Mouse (Mus musculus) layer of hippocampus, adult 8-10 months (tissue): ENCODE data around the gene Gm4881. TPM values are rescaled to one million over a fixed set of nuclear protein-coding genes. Genes with fewer than 3 reads are reported as not detected.
A peak's percentile ranks its signal among the peaks of the same experiment; 100 is the strongest.

Experiments
- DNase-seq, 2 experiments: peaks; one replicate each; pipeline ENCODE4 v3.0.0; 2022; ENCODE audit warnings: low spot score in 2 of 2
- total RNA-seq, 4 experiments: library from RNA; stranded (reverse); gene quantifications; 2 replicates each; pipeline ENCODE4 v1.2.4; 2022

Gm4881 gene
- total RNA-seq: not detected

DNA sequence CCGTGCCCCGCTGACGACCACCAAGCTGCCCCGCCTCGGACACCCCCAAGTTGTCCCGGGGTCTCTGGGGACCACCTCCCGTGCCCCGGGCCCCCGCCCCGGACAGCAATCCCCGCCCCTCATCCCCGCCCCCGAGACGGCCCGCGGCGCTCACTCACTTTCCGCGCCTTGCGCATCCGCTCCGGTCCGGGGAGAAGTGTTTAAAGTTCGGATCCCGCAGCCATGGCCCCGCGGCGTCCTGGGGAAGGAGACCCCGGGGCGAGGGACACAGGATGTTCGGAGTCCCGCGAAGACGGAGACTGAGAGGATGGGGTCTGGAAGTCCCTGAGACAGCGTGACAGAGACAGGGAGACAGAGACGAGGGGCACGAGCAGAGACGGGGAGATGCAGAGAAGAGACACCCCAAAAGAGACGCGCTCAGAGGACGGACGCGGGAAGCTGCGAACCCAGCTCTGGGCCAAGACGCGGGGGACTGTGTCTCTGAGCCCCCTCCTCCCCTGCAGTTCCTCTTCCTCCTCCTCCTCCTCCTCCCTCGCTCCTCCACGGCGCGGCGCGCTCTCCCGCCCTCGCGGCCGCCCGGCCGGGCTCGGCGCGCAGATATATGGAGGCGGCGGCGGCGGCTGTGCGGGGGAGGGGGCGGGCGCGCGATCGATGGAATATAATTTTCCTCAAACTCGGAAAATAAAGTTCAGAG is at the start of gene Gm4881:
Gene Gm4881, minus strand, starts transcription at position 238 of the 694 bp plus-strand sequence.
- DNase-seq: no peak

DNA sequence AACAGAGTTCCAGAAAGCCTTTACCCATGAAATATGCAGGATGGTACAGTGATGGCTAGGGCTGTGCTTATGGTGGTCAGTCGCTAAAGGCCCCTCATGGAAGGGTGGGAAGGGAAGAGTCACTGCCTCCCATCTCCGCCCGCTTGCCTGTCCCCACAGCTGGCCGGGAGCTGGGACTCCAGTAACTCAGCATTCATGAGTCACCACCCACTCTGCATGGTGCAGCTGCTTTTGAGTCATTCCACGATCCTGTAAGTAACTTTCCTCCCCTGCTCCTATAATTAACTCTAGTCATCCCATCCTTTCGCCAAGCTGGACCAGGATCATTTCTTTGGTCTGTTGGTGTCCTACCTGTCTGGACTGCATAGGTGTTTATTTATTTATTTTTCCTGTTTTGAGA is 48.8 kb upstream of the Gm4881 start:
- no peak for DNase-seq

DNA sequence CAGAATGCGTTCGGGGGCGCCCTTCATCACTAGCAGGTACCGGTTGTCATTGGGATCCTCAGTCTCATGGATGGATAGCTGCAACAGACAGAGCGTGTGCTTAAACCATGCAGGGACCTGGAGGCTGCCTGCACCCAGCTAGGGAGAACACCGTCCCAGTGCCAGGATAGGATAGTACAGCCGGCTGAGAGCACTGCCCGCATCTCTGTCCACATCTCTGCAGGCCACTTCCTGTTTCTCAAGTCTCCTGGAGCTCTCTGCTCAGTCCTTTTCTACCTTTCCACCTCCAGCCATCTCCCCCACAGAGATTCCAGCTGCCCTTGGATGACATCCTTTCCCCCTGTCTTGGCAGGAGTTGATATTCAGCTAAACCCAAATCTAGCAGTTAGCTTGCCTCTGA is 46.2 kb upstream of the Gm4881 start:
- DNase-seq: no peak

DNA sequence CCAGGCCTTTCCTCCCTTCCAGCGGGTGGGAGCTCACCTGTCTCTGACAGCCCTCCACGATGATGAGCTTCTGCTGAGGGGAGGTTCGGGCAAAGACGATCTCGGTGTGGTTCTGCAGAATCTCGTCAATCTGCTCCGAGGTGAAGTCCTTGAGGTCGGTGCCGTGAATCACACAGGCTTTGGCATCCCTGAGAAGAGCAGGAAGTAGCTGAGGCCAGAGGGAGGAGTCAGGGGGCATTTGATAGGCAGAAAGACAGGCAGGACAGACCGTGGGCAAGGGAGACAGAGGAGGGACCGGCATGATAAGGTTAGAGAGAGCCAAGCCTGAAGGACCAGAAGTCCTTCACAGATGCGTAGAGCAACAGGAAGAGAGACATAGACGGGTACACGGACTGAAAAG is 43.6 kb upstream of the Gm4881 start:
- DNase-seq: no peak

DNA sequence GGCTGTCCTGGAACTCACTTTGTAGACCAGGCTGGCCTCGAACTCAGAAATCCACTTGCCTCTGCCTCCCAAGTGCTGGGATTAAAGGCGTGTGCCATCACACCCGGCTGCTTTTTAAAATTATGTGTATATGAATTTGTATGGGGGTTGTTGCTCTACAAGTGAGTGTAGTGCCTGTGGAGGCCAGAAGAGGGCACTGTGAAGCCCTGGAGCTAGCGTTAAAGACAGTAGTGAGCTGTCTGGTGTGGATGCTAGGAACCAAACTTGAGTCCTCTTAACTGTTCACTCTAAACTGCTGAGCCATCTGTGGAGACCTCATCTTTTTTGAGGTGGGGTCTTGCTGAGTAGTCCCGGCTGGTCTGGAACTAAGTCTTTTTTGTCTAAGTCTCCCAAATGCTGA is 41.5 kb upstream of the Gm4881 start:
- DNase-seq: no peak

DNA sequence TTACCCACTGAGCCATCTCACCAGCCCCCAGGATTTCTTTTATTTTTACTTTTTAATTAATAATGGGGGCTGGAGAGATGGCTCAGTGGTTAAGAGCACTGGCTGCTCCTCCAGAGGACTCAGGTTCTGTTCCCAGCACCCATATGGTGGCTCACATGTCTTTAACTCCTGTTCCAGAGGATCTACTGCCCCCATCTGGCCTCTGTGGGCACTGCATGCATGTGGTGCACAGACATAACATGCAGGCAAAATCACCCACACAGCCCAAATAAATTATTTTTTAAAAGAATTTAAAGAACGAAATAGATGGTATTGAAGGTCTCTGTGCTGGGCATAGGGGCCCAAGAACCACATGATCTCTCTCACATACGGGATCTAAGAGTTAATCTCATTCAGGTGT is 40.0 kb upstream of the Gm4881 start:
- DNase-seq: no peak

DNA sequence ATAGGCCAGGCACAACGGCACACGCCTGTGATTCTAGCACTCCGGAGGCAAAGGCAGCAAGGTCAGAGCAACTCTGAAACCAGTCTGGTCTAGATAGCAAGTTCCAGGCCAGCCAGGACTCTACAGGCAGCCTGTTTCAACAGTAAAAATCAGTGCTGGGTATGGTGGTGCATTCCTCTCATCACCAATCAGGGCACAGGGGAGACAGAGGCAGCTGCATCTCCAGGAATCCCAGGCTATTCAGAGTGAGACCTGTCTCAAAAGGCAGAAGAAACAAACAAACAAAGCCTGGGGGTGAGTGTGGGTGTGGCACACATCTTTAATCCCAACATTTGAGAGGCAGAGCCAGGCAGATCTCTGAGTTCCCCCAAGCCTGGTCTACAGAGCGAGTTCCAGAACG is 39.1 kb upstream of the Gm4881 start:
- DNase-seq: no peak

DNA sequence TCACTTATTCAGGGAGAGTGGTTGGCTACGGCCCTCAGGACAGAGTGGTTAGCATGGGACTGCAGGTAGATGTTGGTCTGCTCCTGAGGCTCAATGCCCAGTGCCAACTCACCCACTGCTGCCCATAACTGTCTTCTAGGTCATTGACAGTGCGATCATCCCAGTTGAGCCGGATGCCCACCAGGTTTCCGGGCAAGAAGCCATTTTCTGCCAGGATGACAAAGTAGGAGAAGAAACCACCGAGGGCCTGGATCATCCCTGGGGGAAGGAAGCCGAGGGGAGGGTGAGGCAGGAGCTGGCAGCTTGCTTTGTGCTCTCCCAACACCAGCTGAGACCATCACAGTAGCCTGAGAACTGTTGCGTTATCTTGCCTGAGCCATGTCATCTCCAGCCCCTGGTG is 36.1 kb upstream of the Gm4881 start:
- no peak for DNase-seq

DNA sequence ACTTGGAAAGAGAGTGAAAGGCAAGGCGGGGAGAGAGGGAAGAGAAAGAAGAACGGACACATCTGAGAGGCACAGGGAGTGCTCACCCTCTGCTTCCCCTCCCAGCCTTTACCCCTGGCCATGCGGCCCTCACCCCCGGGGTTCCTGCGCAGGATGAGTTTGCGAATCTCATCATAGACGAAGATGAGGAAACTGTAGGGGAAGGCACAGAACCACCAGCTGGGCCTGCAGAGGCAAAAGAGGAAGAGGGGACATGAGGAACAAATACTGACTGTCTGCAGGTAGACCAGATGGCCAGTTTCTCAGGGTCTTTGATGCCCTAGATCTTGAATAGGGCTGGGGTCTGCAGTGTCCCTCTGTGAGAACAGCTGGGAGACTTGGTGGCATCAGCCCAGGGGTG is 34.5 kb upstream of the Gm4881 start:
- no peak for DNase-seq

DNA sequence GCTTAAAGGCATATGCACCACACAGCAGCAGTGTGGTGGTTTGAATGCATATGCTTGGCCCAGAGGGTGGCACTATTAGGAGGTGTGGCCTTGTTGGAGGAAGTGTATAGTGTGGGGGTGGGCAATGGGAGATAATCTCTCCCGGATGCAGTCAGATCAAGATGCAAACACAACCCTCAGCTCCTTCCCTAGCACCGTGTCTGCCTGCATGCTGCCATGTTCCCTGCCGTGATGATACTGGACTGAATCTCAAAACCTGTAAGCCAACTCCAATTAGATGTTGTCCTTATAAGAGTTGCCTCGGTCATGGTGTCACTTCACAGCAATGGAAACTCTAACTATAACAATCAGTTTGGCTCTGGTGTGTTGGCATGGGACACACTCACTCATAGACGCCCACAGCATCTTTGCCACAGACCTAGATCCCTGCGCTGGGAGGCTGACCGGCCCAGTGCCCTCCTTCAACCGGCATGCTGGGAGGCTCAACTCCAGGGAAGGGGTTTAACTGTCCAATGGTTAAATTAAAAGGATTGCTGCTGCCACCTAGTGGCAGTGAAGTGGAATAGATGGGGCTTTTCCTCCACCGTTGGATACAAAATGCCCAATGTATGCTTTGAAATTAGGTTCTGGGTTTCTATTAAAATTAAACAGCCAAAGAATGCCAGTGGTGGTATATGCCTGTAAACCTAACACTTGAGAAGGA is 30.8 kb upstream of the Gm4881 start:
- DNase-seq: no peak

DNA sequence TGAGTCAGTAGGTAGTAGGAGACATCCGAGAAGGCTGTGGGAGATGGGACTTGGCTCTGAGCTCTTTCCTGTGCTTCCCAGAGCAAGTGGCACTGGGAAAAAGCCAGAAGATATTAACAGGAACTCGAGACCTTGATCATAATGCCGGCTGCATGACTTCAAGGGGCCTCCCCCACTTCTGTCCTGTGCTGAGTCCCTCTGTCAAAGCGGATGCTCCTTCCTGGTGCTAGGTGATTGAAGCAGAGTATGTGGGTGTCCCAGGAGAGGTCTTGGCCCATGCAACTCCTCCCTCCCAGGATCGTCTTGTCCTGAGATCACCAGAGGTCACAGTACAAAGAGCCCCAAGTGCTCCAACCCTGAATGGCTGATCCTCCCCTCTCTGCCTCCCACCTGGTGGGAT is 29.6 kb upstream of the Gm4881 start:
- DNase-seq: no peak

DNA sequence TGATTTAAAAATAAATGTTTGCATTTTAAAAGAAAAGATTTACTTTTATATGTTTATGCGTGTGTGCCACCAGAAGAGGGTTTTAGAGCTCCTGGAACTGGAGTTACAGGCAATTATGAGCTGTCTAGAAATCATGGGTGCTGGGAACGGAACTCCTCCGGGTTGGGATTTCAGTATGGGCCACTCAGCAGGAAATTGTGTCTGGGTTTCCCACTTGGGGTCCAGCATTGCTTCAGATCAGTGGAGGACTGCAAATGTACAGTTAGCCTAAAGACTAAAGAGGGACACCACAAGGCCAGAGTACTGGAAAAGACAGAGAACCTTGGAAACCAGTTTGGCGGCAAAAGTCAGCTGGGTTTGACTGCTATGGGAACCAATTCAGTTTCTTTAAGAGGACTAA is 28.9 kb upstream of the Gm4881 start:
- DNase-seq: no peak

DNA sequence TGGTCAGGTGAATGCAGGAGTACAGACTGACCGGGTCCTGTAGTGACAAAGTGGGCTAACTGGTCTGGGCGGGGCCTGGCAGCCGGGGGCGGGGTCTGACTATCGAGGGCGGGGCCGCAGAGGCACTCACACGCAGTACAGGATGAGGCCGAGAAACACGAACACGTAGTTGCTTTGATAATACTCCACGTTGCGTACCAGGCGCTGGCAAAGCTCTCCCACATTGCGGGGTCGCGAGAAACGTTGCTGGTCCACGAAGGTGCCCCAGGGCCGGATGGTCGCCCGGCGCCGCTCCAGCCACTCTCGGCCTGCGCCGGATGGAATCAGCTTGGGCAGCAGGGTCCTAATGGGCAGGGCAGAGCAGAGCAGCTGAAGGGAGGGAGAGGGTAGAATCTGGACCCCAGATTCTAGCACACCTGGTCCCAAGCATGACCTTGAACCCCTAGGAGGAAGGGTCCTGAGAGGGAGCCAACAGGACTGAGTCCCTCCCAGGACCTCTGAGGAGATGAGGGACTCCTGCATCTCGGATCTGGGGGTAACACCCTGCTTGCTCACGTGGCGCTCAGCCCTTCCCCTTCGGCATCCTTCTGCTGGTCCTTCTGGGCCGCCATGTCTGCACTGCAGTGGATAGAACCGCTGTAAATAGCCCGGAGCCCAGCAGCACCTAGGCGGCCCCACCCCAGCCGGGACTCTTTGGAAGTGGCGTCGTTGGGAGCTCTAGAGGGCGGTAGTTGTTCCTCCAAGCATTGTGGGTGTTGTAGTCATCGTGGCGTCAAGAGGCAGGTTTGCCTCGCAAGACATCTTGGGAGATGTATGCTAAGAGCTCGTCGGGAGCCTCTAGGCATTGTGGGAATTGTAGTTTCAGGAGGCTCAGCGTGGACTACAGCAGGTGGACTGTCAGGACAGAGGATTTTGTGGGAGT is 27.9 kb upstream of the Gm4881 start, which contains the start of gene Rabac1:
Gene Rabac1, minus strand, starts transcription at position 783 of the 922 bp plus-strand sequence.
- peak; percentile 93 to 96 for DNase-seq

DNA sequence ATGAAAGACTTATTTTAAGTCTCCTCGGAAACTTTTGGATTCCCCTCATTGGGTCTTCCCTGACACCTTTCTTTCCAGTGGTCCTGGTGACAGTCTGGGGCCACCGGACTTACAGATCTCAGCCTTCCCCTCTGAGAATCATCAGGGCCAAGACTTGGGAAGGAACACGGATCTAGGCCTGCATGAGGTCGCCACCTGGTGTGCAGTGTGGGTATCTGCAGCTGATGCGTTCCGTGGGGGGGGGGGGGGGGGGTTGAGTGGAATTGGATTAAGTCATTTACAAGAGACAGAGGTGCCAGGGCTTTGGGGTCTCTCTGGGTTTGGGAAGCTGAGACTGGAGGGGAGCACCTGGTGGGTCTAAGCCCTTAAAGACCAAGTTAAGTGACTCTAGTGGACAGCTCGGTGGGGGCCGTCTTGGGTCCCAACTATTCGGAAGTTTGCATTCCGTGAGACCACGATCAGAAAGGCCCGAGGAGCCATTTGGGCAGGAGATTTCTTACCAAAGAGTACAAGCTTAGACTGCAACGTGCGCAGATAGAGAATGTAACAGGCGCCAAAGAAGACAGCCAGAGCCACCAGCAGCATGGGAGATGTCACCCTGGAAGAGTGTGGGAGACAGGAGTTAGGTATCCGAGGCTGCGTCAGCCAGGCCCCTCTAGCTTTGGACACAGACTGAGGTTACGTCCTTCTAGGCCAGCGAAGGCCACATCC is 27.1 kb upstream of the Gm4881 start:
- no peak for DNase-seq

DNA sequence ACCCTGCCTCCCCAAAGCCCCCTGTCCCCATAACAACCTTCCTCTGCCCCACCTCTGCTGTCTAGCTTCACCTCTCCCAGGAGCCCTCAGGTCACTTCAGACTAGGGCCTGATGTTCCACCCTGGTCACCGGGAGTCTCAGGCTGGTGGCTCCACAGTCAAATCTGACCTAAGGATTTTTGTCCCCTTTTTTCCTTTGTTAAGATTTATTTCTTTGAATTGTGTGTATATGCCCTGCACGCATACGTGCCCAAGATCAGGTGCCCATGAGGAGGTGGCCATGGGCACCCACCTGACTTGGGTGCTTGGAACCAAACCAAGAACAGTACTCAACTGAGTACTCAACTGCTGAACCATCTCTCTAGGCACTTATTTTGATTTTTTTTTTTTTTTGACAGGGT is 26.0 kb upstream of the Gm4881 start:
- no peak for DNase-seq

DNA sequence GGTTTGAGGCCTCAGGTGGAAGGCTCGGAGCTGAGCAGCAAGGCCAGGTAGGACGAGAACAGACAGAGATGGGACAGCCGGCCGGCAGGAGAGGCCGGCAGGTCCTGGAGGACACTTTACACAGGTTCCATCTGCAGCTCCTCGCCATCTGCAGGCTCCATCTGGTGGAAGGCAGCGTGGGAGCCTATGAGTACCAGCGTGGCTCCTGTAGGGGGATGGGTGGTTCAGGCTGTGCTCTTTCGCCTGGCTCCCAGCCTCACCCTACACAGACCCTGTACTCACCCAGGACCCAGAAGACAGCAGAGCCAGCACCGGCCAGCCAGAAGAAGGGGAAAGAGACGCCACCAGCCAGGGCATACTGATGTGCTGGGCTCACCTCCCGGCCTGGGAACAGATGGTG is 25.5 kb upstream of the Gm4881 start:
- peak in 1 of 2 experiments; percentile 73 for DNase-seq

DNA sequence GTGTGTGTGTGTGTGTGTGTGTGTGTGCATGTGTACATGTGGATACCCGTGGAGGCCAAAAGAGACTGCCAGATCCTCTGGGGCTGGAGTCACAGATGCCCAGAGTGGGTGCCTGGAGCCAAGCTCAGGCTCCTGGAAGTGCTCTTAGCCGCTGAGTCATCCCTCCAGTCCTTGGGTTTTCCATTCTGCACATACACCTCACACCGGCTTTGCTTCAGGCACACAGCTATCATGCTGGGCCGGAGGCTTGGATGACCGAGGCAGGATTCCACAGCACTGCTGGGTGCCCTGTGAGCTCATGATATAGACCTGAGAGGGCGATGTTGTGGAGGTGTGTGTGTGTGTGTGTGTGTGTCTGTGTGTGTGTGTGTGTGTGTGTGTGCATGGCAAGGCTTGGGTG is 24.2 kb upstream of the Gm4881 start:
- no peak for DNase-seq

DNA sequence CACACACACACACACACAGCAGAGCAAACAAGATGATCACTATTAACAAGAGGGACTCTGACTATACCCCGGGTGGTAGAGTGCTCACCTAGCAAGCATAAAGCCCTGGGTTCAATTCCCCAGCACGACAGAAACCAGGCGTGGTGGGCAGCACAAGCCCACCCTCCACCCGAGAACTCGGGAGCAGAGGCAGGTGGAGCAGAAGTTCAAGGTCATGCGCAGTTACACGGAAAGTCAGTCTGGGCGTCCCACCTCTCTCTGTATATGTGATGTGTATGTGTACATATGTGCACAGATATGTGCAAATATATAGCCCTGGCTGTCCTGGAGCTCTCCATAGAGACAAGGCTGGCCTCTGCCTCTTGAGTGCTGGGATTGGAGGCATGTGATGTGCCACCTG is 23.7 kb upstream of the Gm4881 start:
- no peak for DNase-seq

DNA sequence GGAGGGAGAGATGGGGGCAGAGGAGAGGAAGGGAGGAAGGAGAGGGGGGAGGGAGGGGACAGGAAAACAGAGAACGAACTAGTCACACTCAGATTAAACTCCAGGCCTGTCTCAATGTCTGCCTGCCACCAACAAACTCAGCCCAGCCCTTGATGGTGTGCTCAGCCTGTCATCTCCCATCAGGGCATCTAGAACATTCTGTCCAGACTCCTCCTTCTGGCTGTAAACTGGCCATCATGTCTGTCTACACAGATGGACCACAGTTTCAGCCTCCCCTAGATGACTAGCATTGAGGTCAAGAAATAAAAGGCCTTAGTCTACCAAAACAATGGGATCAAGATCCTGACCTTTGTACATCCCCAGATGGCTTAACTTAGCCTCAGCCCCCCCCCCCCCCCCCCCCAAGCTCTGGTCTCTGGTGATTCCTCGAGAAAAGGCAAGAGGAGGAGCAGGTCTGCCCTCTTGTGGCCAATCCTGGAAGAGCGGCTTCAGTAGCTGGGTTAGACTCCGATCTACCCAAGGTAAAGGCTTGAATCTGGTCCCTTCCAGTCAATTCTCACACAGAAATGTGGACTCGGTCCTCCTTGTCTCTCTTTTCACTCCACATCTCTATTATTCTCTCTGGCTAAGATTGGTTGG is 20.7 kb upstream of the Gm4881 start:
- DNase-seq: peak in 1 of 2 experiments; percentile 90

DNA sequence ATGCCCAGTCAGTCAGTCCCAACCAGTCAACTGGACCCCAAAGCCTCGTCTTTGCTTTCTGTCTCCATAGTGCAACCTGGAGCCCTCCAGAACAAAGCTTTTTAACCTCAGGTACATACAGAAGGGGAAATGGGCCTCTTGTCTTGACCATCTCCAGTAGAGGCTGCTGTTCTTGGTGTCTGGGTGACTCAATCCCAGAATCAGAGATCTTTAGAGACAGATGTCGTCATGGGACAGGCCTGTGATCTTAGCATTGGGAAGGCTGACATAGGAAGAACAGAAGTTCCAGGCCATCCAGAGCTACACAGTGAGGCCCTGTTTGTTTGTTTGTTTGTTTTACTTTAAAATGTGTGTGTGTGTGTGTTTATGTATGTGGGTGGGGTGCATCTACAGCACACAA is 20.0 kb upstream of the Gm4881 start:
- DNase-seq: no peak

DNA sequence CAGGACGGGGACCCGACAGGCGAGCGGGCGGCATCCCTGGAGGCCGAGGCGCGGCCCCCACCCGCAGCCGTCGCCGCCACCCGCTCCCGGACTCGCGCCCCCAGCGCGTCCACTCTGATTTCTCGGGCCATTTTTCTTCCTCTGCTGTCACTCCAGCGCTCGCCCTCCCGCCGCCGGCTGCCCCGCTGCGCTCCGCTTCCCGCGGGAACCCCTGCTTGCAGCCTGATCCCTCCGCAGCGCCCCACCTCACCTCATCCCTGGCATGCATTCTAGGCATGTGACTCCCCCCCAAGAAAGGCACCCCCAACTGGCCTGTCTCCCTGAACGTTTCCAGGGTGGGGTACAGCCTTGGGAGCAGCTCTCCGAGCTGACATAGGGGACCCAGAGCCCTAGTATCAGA is 10.9 kb upstream of the Gm4881 start:
- no peak for DNase-seq
